Mouse (Mus musculus) C3H10T1/2 (cell line): ENCODE results near the gene Gm6710. TPM values are rescaled to one million over a fixed set of nuclear protein-coding genes. Genes with fewer than 3 reads are reported as not detected.

Source experiments
- polyA plus RNA-seq, 2 experiments: library from polyadenylated mRNA; unstranded; fragments of >200 nt; fragmentation: generic; extraction: Trizol; gene quantifications; one replicate each; pipeline ENCODE4 v1.2.1; 2012; ENCODE audit warnings: missing spikeins in 2 of 2

Gm6710 gene
- 1 to 10 TPM in 1 of 2 experiments, under 1 TPM in 1; 0.18 to 1.5 TPM for polyA plus RNA-seq

GRCm38 (mm10) chr2:175869024-175869423 is at the start of gene Gm6710:
TSS of gene Gm6710 (plus strand) at chr2:175869219.

Other genes with a start within 250 kb of the Gm6710 start
- not detected for gene Gm11007, start 225.2 kb upstream of the Gm6710 start, polyA plus RNA-seq
- 1 to 10 TPM; 1.6 to 4.7 TPM for gene Zfp969, start 165.6 kb upstream of the Gm6710 start, polyA plus RNA-seq
- not detected for gene Gm2007, start 127.7 kb upstream of the Gm6710 start, polyA plus RNA-seq
- under 1 TPM; 0.04 to 0.91 TPM for gene Gm14288, start 68.1 kb upstream of the Gm6710 start, polyA plus RNA-seq
- gene Zfp966, start 61.9 kb downstream of the Gm6710 start, polyA plus RNA-seq: under 1 TPM in 1 of 2 experiments, not detected in 1; 0.44 TPM
- 1 to 10 TPM in 1 of 2 experiments, under 1 TPM in 1; 0.12 to 1.0 TPM for gene Gm2026, start 96.1 kb downstream of the Gm6710 start, polyA plus RNA-seq